Mouse (Mus musculus): ENCODE measurements around the gene Wasl. TPM values are rescaled to one million over a fixed set of nuclear protein-coding genes. Genes with fewer than 3 reads are reported as not detected.
A peak's percentile ranks its signal among the peaks of the same experiment; 100 is the strongest.

The Wasl gene
- polyA plus RNA-seq (2012; rRNA removed), result 56.4 and 58.5 TPM in 2 replicates

DNA sequence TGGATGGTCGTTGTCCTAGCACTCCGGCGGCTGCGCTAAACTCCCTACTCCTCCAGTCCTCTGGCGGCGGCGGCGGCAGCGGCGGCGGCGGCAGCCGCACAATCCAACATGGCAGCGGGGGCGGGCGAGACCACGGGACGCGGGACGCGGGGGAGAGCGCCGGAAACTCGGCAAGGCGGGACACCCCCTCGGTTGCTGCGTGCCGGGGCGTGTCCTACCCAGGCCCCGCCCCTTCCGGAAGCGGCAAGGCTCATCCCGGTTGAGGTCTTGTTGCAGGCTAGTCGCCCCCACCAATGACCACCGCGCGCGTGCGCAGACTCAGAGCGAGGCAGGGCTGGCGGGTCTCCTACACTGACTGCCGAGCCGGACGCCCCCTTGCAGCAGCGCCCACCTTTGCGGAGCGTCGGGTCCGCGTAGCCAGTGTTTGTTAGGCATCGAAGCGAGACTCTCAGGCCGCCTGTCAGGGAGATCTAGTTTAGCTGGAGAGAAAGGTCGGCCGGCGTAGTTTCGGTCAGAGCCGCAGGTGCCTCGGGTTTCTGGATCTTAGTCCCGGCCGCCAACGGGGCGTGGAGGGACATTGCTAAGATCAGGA is at the start of gene Wasl:
Gene Wasl (minus strand): TSS at position 143 of the 592 bp plus-strand sequence.
- peak within 1 kb of the TSS; percentile 96 for H3K27ac ChIP-seq (ENCODE audit: insufficient read depth, low read length)
- H3K4me3 ChIP-seq (ENCODE audit: insufficient read depth, low read length), result peak within 1 kb of the TSS; percentile 85
- peaks cover 6% of the 10 kb centered on the region; the same call in 1 of the 2 replicates for H3K4me1 ChIP-seq (ENCODE audit: control insufficient read depth, insufficient read depth, low read length)
- TF ChIP-seq CTCF (IDR thresholded peaks at IDR 0.05; ENCODE audit: extremely low read depth, insufficient read depth, low read length) (no peak), POLR2A (IDR thresholded peaks at IDR 0.05; ENCODE audit: extremely low read depth, insufficient read depth, low read length) (peak; percentile 70; the same call in 1 of the 2 replicates)

DNA sequence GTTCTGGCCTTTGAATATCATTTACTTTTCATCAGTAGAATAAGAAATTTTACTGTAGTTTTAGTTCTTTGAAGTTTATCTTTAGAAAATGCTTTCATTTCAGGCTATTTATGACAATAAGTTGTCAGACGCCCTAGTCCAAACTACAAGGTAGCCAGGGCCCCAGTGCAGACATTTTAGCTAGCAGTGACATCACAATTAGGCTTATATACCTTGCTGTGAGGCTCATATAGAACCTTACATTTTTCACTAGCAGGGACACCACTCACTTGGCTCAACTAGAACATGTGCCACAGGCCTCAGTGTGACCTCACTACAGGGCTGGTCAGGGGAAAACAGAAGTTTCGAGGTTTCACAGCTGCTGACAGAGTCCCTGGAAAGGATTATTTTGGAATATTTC is 42.7 kb upstream of the Wasl start:
- Histone ChIP-seq H3K4me3 (ENCODE audit: insufficient read depth, low read length) (no peak overlapping the region), H3K27ac (ENCODE audit: insufficient read depth, low read length) (no peak overlapping the region), H3K4me1 (ENCODE audit: control insufficient read depth, insufficient read depth, low read length) (no peaks in the 10 kb centered on the region)
- no peak for TF ChIP-seq CTCF (IDR thresholded peaks at IDR 0.05; ENCODE audit: extremely low read depth, insufficient read depth, low read length)
- no peak for TF ChIP-seq POLR2A (IDR thresholded peaks at IDR 0.05; ENCODE audit: extremely low read depth, insufficient read depth, low read length)

DNA sequence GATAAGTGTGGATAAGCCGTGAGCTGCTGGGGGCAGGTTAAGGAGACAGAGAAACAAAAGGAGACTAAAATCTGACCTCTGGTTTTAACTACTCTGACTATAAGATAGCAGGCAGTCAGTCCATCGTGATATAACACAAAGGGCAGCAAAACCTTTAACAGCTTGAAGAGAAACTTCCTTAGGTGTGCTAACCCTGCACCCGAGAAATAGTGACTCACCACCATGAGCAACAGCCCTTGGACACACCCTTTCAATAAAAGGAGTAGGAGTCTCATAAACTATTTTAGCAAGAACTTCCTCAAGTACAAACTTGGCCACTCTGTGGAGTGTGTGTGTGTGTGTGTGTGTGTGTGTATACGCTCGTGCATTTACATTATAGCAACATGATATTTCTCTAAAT is 42.3 kb upstream of the Wasl start:
- Histone ChIP-seq H3K4me3 (ENCODE audit: insufficient read depth, low read length) (no peak overlapping the region), H3K4me1 (ENCODE audit: control insufficient read depth, insufficient read depth, low read length) (no peaks in the 10 kb centered on the region), H3K27ac (ENCODE audit: insufficient read depth, low read length) (no peak overlapping the region)
- TF ChIP-seq POLR2A (IDR thresholded peaks at IDR 0.05; ENCODE audit: extremely low read depth, insufficient read depth, low read length) (no peak), CTCF (IDR thresholded peaks at IDR 0.05; ENCODE audit: extremely low read depth, insufficient read depth, low read length) (no peak)

DNA sequence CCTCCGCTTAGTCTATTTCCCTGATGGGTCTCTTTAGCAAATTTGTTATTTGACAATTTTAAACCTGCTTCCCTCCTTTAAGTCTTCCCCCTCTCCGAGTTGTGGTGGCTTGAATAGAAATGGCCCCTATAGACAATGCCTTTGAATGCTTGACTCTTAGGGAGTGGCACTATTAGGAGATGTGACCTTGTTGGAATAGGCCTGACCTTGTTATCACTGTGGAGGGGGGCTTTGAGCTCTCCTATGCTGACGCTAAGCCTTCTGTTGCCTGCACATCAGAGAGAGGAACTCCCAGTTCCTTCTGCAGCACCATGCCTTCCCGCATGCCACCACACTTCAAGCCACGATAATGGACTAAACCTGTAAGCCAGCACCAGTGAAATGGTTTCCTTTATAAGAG is 32.4 kb upstream of the Wasl start:
- Histone ChIP-seq H3K4me3 (ENCODE audit: insufficient read depth, low read length) (no peak overlapping the region), H3K27ac (ENCODE audit: insufficient read depth, low read length) (no peak overlapping the region), H3K4me1 (ENCODE audit: control insufficient read depth, insufficient read depth, low read length) (no peaks in the 10 kb centered on the region)
- TF ChIP-seq CTCF (IDR thresholded peaks at IDR 0.05; ENCODE audit: extremely low read depth, insufficient read depth, low read length), result no peak
- no peak for TF ChIP-seq POLR2A (IDR thresholded peaks at IDR 0.05; ENCODE audit: extremely low read depth, insufficient read depth, low read length)

DNA sequence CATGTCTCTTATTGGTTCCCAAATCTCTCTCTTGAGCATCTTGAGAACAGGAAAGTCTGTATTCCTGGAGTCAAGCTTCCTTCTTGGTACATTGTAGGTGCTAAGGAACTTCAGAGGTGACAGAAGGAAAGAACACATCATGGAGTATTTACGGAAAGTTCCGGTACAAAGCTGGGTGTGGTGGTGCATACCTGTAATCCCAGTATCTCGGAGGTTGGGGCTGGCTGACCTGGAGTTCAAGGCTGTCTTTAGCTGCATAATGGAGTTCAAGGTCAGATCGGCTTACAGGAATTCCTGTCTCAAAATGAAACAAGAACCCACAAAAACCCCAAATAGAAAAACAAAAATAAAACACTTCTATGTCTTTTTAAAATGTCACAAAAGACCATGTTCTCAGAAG is 31.3 kb upstream of the Wasl start:
- Histone ChIP-seq H3K4me3 (ENCODE audit: insufficient read depth, low read length) (no peak overlapping the region), H3K27ac (ENCODE audit: insufficient read depth, low read length) (no peak overlapping the region), H3K4me1 (ENCODE audit: control insufficient read depth, insufficient read depth, low read length) (no peaks in the 10 kb centered on the region)
- TF ChIP-seq POLR2A (IDR thresholded peaks at IDR 0.05; ENCODE audit: extremely low read depth, insufficient read depth, low read length) (no peak), CTCF (IDR thresholded peaks at IDR 0.05; ENCODE audit: extremely low read depth, insufficient read depth, low read length) (no peak)

GRCm38 (mm10) chr6:24694455-24695410 is 29.9 kb upstream of the Wasl start:
- TF ChIP-seq POLR2A (IDR thresholded peaks at IDR 0.05; ENCODE audit: extremely low read depth, insufficient read depth, low read length) (no peak), CTCF (IDR thresholded peaks at IDR 0.05; ENCODE audit: extremely low read depth, insufficient read depth, low read length) (no peak)
- H3K4me3 ChIP-seq (ENCODE audit: insufficient read depth, low read length), result no peak overlapping the region
- no peak overlapping the region for H3K27ac ChIP-seq (ENCODE audit: insufficient read depth, low read length)
- H3K4me1 ChIP-seq (ENCODE audit: control insufficient read depth, insufficient read depth, low read length), result no peaks in the 10 kb centered on the region

- Histone ChIP-seq H3K4me1 (ENCODE audit: control insufficient read depth, insufficient read depth, low read length) (no peaks in the 10 kb centered on the region), H3K4me3 (ENCODE audit: insufficient read depth, low read length) (no peak overlapping the region), H3K27ac (ENCODE audit: insufficient read depth, low read length) (no peak overlapping the region)
- TF ChIP-seq CTCF (IDR thresholded peaks at IDR 0.05; ENCODE audit: extremely low read depth, insufficient read depth, low read length) (no peak), POLR2A (IDR thresholded peaks at IDR 0.05; ENCODE audit: extremely low read depth, insufficient read depth, low read length) (no peak)
Measured at GRCm38 (mm10) chr6:24687871-24688270, 23.1 kb upstream of the Wasl start.

- TF ChIP-seq POLR2A (IDR thresholded peaks at IDR 0.05; ENCODE audit: extremely low read depth, insufficient read depth, low read length), result no peak
- no peak for TF ChIP-seq CTCF (IDR thresholded peaks at IDR 0.05; ENCODE audit: extremely low read depth, insufficient read depth, low read length)
- Histone ChIP-seq H3K27ac (ENCODE audit: insufficient read depth, low read length) (no peak overlapping the region), H3K4me1 (ENCODE audit: control insufficient read depth, insufficient read depth, low read length) (no peaks in the 10 kb centered on the region), H3K4me3 (ENCODE audit: insufficient read depth, low read length) (no peak overlapping the region)
Measured at GRCm38 (mm10) chr6:24683113-24683512, 18.3 kb upstream of the Wasl start.

DNA sequence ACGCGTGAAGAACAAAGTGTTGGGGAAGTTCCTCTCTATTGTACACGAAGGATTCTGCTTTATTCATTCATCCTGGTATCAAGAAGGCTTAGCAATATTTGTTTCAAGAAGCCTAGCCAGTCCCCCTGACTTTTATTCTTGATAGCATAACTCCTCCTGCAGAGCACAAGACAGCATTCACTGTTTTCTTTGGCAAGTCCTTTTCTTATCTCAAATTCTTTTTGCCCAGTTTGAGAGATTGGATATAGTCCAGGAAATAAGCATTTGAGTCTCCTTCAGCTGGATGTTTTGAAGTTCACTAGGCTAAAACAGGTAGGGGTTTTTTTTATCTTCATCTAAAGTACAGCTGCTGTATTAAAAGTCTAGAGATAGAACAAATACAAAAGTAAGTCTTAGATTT is 3.0 kb upstream of the Wasl start:
- no peaks in the 10 kb centered on the region for H3K4me1 ChIP-seq (ENCODE audit: control insufficient read depth, insufficient read depth, low read length)
- TF ChIP-seq CTCF (IDR thresholded peaks at IDR 0.05; ENCODE audit: extremely low read depth, insufficient read depth, low read length) (no peak), POLR2A (IDR thresholded peaks at IDR 0.05; ENCODE audit: extremely low read depth, insufficient read depth, low read length) (no peak)
- H3K4me3 ChIP-seq (ENCODE audit: insufficient read depth, low read length), result no peak overlapping the region
- H3K27ac ChIP-seq (ENCODE audit: insufficient read depth, low read length), result no peak overlapping the region

Measured in cortical plate, adult 2 months (tissue).